Mouse (Mus musculus) stomach, embryonic 14.5 days (tissue): ENCODE results near the gene Igfbp6. TPM values are rescaled to one million over a fixed set of nuclear protein-coding genes. Genes with fewer than 3 reads are reported as not detected.
A peak's percentile ranks its signal among the peaks of the same experiment; 100 is the strongest.

Source experiments
- ATAC-seq: fragments of 200-750 bp; cut with Nextera tagmentation; 2 replicates; pipeline ENCODE4 v1.8.0; 2017; ENCODE audit warnings: low read depth, moderate TSS enrichment; ENCODE audit not compliant: insufficient number of reproducible peaks, insufficient read depth, low FRiP score
- H3K27ac ChIP-seq: fragments of 300-500 bp; sonication (generic); 2 replicates; pipeline ENCODE4 v1.5.1; 2014; ENCODE audit warnings: mild to moderate bottlenecking, low read length, moderate library complexity, mixed read lengths
- H3K27me3 ChIP-seq: fragments of 300-500 bp; sonication (generic); 2 replicates; pipeline ENCODE4 v1.6.1; 2014; ENCODE audit warnings: low read length, control low read depth, mixed read lengths; ENCODE audit not compliant: control insufficient read depth, insufficient read depth
- H3K36me3 ChIP-seq: fragments of 300-500 bp; sonication (generic); 2 replicates; pipeline ENCODE4 v1.6.1; 2014; ENCODE audit warnings: mild to moderate bottlenecking, control low read depth, low read length, moderate library complexity, mixed read lengths; ENCODE audit not compliant: control insufficient read depth, insufficient read depth
- H3K4me1 ChIP-seq: fragments of 300-500 bp; sonication (generic); 2 replicates; pipeline ENCODE4 v1.6.1; 2014; ENCODE audit warnings: low read length, control low read depth, mixed read lengths; ENCODE audit not compliant: control insufficient read depth, insufficient read depth
- H3K4me2 ChIP-seq: fragments of 300-500 bp; sonication (generic); replicated peaks from 2 replicates; pipeline ENCODE4 v1.6.1; 2014; ENCODE audit warnings: low read depth, low read length, control low read depth
- H3K4me3 ChIP-seq: fragments of 300-500 bp; sonication (generic); 2 replicates; pipeline ENCODE4 v1.5.1; 2014; ENCODE audit warnings: low read depth, low read length, control low read depth
- H3K9ac ChIP-seq: fragments of 300-500 bp; sonication (generic); replicated peaks from 2 replicates; pipeline ENCODE4 v1.6.1; 2014; ENCODE audit warnings: low read depth, mild to moderate bottlenecking, control low read depth, low read length, moderate library complexity, mixed read lengths
- H3K9me3 ChIP-seq: fragments of 300-500 bp; sonication (generic); 2 replicates; pipeline ENCODE4 v1.6.1; 2016; ENCODE audit warnings: low read depth, low read length, control low read depth; ENCODE audit not compliant: control insufficient read depth
- WGBS: fragments of 180-500 bp; shearing (Covaris S2); extraction: QIAGEN DNeasy Blood & Tissue Kit; methylation state at CpG from one replicate; pipeline ENCODE4 v1.1.7; 2014; 5-methylcytosine and 5-hydroxymethylcytosine counted together
- polyA plus RNA-seq: library from polyadenylated mRNA; unstranded; fragments of >200 nt; fragmentation: Nextera tagmentation; extraction: Ambion mirVana; gene quantifications from 2 replicates; pipeline ENCODE4 v1.2.1, GENCODE M21; 2014

Gene Igfbp6
- polyA plus RNA-seq, 1 experiment from 2014 or later: 13.1 TPM

GRCm38 (mm10) chr15:102179924-102180323 is 35.8 kb downstream of the Igfbp6 start:
- no peak for ATAC-seq
- no peaks in the 10 kb centered on the region for H3K9me3 ChIP-seq
- no peak overlapping the region for H3K9ac ChIP-seq
- WGBS: 89% methylated on average over 14 of the region's 14 CpGs
- no peaks in the 10 kb centered on the region for H3K27me3 ChIP-seq
- no peaks in the 10 kb centered on the region for H3K4me1 ChIP-seq
- no peak overlapping the region for H3K4me3 ChIP-seq
- H3K27ac ChIP-seq: no peak overlapping the region
- H3K4me2 ChIP-seq: no peak overlapping the region
- peaks cover 22% of the 10 kb centered on the region for H3K36me3 ChIP-seq

- 76% methylated on average over 3 of the region's 3 CpGs for WGBS
Measured at GRCm38 (mm10) chr15:102183076-102183475, 38.9 kb downstream of the Igfbp6 start.

GRCm38 (mm10) chr15:102186239-102186638 is 42.1 kb downstream of the Igfbp6 start:
- H3K4me1 ChIP-seq: no peaks in the 10 kb centered on the region
- no peak overlapping the region for H3K4me2 ChIP-seq
- 66% methylated on average over 11 of the region's 11 CpGs for WGBS
- no peak for ATAC-seq
- no peak overlapping the region for H3K9ac ChIP-seq
- H3K36me3 ChIP-seq: peaks cover 20% of the 10 kb centered on the region
- no peak overlapping the region for H3K4me3 ChIP-seq
- no peaks in the 10 kb centered on the region for H3K27me3 ChIP-seq
- no peaks in the 10 kb centered on the region for H3K9me3 ChIP-seq
- no peak overlapping the region for H3K27ac ChIP-seq

More at GRCm38 (mm10) chr15:102183076-102183475, 38.9 kb downstream of the Igfbp6 start:
- Histone ChIP-seq H3K9ac (no peak overlapping the region), H3K4me1 (no peaks in the 10 kb centered on the region), H3K4me3 (no peak overlapping the region), H3K4me2 (no peak overlapping the region), H3K27ac (no peak overlapping the region), H3K27me3 (no peaks in the 10 kb centered on the region), H3K36me3 (peaks cover 29% of the 10 kb centered on the region), H3K9me3 (no peaks in the 10 kb centered on the region)
- ATAC-seq: no peak

GRCm38 (mm10) chr15:102188096-102188495 is 43.9 kb downstream of the Igfbp6 start:
- Histone ChIP-seq H3K36me3 (peaks cover 20% of the 10 kb centered on the region), H3K4me2 (no peak overlapping the region), H3K9ac (no peak overlapping the region), H3K4me1 (peaks cover 6% of the 10 kb centered on the region; the same call in 1 of the 2 replicates), H3K4me3 (no peak overlapping the region), H3K27me3 (no peaks in the 10 kb centered on the region), H3K27ac (no peak overlapping the region), H3K9me3 (no peaks in the 10 kb centered on the region)
- ATAC-seq: no peak
- 67% methylated on average over 10 of the region's 10 CpGs for WGBS

GRCm38 (mm10) chr15:102188883-102189282 is 44.7 kb downstream of the Igfbp6 start:
- WGBS: 62% methylated on average over 6 of the region's 6 CpGs
- Histone ChIP-seq H3K27ac (no peak overlapping the region), H3K27me3 (no peaks in the 10 kb centered on the region), H3K9me3 (no peaks in the 10 kb centered on the region), H3K9ac (no peak overlapping the region), H3K36me3 (peaks cover 20% of the 10 kb centered on the region), H3K4me1 (peaks cover 6% of the 10 kb centered on the region; the same call in 1 of the 2 replicates), H3K4me2 (no peak overlapping the region), H3K4me3 (no peak overlapping the region)
- no peak for ATAC-seq

GRCm38 (mm10) chr15:102191699-102192098 is 47.5 kb downstream of the Igfbp6 start:
- no peaks in the 10 kb centered on the region for H3K27me3 ChIP-seq
- H3K9ac ChIP-seq: no peak overlapping the region
- ATAC-seq: no peak; the same call in 1 of the 2 replicates
- H3K4me1 ChIP-seq: peaks cover 6% of the 10 kb centered on the region; the same call in 1 of the 2 replicates
- whole genome bisulfite sequencing: 49% methylated on average over 7 of the region's 7 CpGs
- H3K4me3 ChIP-seq: no peak overlapping the region
- no peaks in the 10 kb centered on the region for H3K9me3 ChIP-seq
- no peak overlapping the region for H3K27ac ChIP-seq
- H3K4me2 ChIP-seq: no peak overlapping the region
- H3K36me3 ChIP-seq: peaks cover 2% of the 10 kb centered on the region; the same call in 1 of the 2 replicates

GRCm38 (mm10) chr15:102192271-102192812 is 48.2 kb downstream of the Igfbp6 start:
- Histone ChIP-seq H3K9me3 (no peaks in the 10 kb centered on the region), H3K4me3 (no peak overlapping the region), H3K27me3 (no peaks in the 10 kb centered on the region), H3K9ac (no peak overlapping the region), H3K4me1 (peaks cover 6% of the 10 kb centered on the region; the same call in 1 of the 2 replicates), H3K4me2 (no peak overlapping the region), H3K27ac (0 out of 2 replicates have a peak overlapping the region, but pooled peaks have one; percentile 10), H3K36me3 (no peaks in the 10 kb centered on the region; the same call in 1 of the 2 replicates)
- no peak for ATAC-seq
- WGBS: 54% methylated on average over 7 of the region's 7 CpGs

GRCm38 (mm10) chr15:102192820-102193386 is 48.7 kb downstream of the Igfbp6 start:
- Histone ChIP-seq H3K4me1 (peaks cover 6% of the 10 kb centered on the region; the same call in 1 of the 2 replicates), H3K9ac (no peak overlapping the region), H3K4me2 (no peak overlapping the region), H3K27me3 (no peaks in the 10 kb centered on the region), H3K27ac (no peak overlapping the region), H3K4me3 (no peak overlapping the region), H3K9me3 (no peaks in the 10 kb centered on the region), H3K36me3 (no peaks in the 10 kb centered on the region; the same call in 1 of the 2 replicates)
- ATAC-seq: no peak
- 32% methylated on average over 5 of the region's 5 CpGs for WGBS
